Mouse (Mus musculus): ENCODE measurements around the gene Gm20716.

Gm20716 gene

GRCm38 (mm10) chr2:168229116-168230025 lies 793 bp downstream of the Gm20716 start:
- peak in 1 of 2 experiments; percentile 30 for DNase-seq (ENCODE audit: low spot score in 2 of 2)

- no peak for DNase-seq (ENCODE audit: low spot score in 2 of 2)
These were observed 6.8 kb downstream of the Gm20716 start for GRCm38 (mm10) chr2:168223326-168223725.

- no peak for DNase-seq (ENCODE audit: low spot score in 2 of 2)
These were observed 16.3 kb downstream of the Gm20716 start for GRCm38 (mm10) chr2:168213788-168214397.

- DNase-seq (ENCODE audit: low spot score in 2 of 2): no peak
These were observed 22.3 kb downstream of the Gm20716 start for GRCm38 (mm10) chr2:168207883-168208282.

- DNase-seq (ENCODE audit: low spot score in 2 of 2): peak; percentile 91 to 96
These were observed 23.2 kb downstream of the Gm20716 start, which contains the start of gene Adnp for GRCm38 (mm10) chr2:168206725-168207644. Gene Adnp, minus strand, starts transcription at chr2:168207112.

GRCm38 (mm10) chr2:168205681-168206631 lies 24.2 kb downstream of the Gm20716 start:
- peak in 1 of 2 experiments; percentile 22 for DNase-seq (ENCODE audit: low spot score in 2 of 2)

- peak; percentile 81 to 88 for DNase-seq (ENCODE audit: low spot score in 2 of 2)
These were observed 24.9 kb downstream of the Gm20716 start for GRCm38 (mm10) chr2:168205265-168205664.

- DNase-seq (ENCODE audit: low spot score in 2 of 2): no peak
These were observed 25.6 kb downstream of the Gm20716 start for GRCm38 (mm10) chr2:168204476-168204999.

- DNase-seq (ENCODE audit: low spot score in 2 of 2): no peak
These were observed 30.0 kb downstream of the Gm20716 start for GRCm38 (mm10) chr2:168200014-168200691.

GRCm38 (mm10) chr2:168199476-168199875 lies 30.7 kb downstream of the Gm20716 start:
- DNase-seq (ENCODE audit: low spot score in 2 of 2): no peak

GRCm38 (mm10) chr2:168198421-168198820 lies 31.7 kb downstream of the Gm20716 start:
- DNase-seq (ENCODE audit: low spot score in 2 of 2): no peak

- DNase-seq (ENCODE audit: low spot score in 2 of 2): no peak
These were observed 34.4 kb downstream of the Gm20716 start for GRCm38 (mm10) chr2:168195721-168196120.

GRCm38 (mm10) chr2:168193685-168194084 lies 36.5 kb downstream of the Gm20716 start:
- no peak for DNase-seq (ENCODE audit: low spot score in 2 of 2)

GRCm38 (mm10) chr2:168191856-168192255 lies 38.3 kb downstream of the Gm20716 start:
- no peak for DNase-seq (ENCODE audit: low spot score in 2 of 2)

GRCm38 (mm10) chr2:168175946-168176345 lies 54.2 kb downstream of the Gm20716 start:
- DNase-seq (ENCODE audit: low spot score in 2 of 2): no peak

- peak in 1 of 2 experiments; percentile 21 for DNase-seq (ENCODE audit: low spot score in 2 of 2)
These were observed 59.9 kb downstream of the Gm20716 start for GRCm38 (mm10) chr2:168170167-168170685.

GRCm38 (mm10) chr2:168169800-168170113 lies 60.4 kb downstream of the Gm20716 start:
- no peak for DNase-seq (ENCODE audit: low spot score in 2 of 2)

GRCm38 (mm10) chr2:168168892-168169799 lies 61.0 kb downstream of the Gm20716 start:
- DNase-seq (ENCODE audit: low spot score in 2 of 2): no peak

- DNase-seq (ENCODE audit: low spot score in 2 of 2): no peak
These were observed 62.4 kb downstream of the Gm20716 start for GRCm38 (mm10) chr2:168167781-168168180.
